Mouse (Mus musculus) kidney, postnatal 4 days (tissue): ENCODE measurements at regions not wholly inside any gene's neighbourhood (a gene's known extent, or its start where the extent isn't known, plus 50 kb on each side); places are given as distances from the start of the nearest gene placed in this dataset.
"Not testable (repeated sequence)": the region's sequence is repeated elsewhere in the genome, so short reads cannot be mapped to it uniquely, and the experiment has no call there.

Experiments used
- DNase-seq, 2 experiments: peaks; one replicate each; pipeline ENCODE4 v3.0.0; 2021; ENCODE audit warnings: mixed read lengths in 2 of 2

DNA sequence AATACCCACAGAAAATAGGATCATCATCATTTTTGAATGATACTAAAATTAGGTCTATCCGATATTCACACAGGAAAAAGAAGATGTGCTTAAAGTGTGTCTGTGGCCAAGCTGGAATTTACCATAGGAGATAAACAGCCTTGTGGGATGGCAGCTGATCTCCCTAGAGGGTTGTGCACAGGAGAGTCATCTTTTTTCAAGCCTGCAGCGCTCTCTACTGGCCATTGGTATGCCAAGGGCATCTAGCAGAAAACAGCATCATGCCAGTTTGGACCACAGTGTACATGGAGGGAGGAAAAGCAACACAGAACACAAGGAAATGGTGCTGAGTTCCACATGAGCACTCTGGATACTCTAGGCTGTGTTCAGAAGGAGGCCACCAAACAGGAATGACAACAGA is 74.1 kb upstream of the Diaph3 start:
- DNase-seq = peak; percentile 77 to 81

DNA sequence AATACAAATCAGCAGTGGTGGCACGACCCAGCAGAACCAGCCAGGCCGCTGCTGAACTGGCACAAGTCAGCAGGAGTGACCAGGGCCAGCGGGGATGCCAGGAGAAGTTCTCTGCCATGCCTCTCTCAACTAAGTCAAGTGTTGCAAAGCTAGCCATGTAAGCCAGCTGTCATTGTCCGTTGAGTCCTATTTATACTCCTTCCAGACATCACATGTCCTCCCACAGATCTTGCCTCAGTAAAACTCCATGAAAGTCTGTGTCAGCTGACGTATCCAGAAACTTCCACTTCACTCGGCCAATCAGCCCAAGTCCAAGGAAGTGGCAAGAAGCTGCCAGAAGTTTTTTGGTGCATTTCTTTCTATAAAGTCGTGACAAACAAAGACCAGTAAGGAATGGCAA is 76.0 kb upstream of the Diaph3 start:
- no peak for DNase-seq

DNA sequence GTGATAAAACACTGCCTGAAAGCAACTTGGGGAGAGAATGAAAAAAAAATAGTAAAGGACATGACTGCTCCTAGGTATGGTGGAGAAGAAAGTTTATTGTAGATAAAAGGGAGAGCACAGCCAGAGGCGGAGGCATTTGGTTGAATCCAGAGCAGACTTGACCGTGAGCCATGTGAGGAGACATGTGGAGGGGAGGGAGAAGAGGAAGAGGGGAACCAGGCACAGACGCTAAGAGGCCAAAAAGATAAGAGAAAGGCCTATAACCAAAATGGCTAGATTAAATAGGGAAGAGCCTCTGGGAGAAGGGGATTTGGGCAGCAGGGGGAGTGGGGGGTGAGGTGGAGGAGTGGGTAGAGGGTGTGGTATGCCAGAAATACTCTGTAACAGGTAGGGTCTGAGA is 78.9 kb upstream of the Diaph3 start:
- DNase-seq = no peak

DNA sequence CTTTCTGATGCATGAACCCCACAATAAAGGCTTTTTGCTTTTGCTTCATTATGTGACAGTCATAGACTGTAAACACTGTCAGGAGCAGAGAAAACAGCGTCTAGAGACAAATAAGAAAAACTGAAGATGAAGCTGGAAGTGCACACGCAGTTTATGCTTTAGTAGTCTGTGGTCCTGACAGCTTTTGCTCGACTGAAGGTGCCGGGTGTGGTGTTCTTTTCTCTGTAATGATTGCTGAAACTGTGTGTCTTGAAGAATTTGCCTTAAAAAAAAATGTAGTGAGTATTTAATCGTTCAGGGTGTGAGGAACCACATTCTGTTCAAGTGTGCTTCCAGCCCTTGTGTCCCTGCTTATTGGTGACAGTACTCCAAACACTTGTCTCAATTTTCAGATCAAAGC is 83.8 kb upstream of the Diaph3 start:
- DNase-seq = no peak

DNA sequence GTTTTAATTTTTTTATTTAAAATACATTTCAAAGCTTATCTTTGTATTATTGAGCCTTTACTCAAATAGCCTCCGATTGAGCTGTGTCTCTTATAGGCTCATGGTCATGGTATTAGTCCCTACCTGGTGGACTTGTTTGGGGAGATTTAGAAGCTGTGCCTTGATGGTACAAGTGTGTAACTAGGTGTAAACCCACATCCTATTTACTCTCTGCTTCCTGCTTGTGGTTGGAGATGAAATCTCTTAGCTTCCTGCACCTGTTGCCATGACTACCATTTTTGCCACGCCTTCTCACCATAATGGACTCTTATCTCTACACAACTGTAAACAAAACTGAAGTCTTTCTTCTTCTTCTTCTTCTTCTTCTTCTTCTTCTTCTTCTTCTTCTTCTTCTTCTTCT is 108.2 kb upstream of the Diaph3 start:
- no peak for DNase-seq

DNA sequence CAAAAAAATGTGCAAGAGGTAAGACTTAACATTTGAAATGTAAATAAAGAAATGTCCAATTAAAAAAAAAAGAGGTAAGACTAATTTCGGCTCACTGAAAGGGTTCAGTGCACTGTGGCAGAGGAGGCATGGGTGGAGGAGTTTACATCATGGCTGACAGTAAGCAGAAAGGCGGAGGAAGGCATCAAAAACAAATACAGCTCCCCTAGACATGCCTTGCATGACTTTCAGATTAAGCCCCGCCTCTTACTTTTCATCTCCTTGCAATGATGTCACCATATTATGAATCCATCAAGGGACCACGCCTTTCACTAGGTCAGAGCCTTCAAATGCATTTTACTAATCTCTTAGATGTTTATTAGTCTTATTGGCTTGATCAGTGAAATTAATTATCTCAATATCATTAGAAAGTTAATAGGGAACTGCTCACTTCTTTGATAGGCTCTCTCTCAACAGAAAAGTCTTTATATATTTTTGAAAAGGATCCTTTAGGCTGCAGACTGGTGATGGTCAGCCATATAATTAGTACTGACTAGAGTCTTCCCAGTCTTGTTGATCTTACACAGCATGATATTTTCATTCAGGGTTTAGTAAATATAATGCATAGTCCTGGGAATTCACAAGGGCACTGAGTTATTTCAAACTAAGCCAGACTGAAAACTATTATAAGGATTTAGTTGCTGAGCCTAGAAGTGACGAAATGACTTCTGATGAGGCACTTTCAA is 114.6 kb upstream of the Diaph3 start:
- no peak for DNase-seq

DNA sequence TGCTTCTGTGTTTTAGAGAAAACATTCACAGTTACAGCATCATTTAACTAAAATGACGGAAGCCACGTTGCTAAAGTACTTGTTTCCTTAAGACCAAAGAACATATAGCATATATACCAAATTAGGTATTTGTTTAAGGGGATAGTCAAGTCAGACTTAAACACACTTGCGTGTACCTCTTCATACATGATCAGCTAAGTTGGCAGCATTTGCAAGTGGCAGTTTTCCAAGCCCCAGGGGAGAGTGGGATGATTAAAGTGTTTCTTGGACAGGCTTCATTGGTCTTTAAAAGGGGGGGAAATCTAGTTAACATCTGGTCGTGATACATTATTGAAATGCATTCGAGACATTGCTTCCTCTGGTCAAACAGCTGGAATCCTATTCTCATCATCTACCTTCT is 120.7 kb upstream of the Diaph3 start:
- DNase-seq = peak; percentile 4 to 6

DNA sequence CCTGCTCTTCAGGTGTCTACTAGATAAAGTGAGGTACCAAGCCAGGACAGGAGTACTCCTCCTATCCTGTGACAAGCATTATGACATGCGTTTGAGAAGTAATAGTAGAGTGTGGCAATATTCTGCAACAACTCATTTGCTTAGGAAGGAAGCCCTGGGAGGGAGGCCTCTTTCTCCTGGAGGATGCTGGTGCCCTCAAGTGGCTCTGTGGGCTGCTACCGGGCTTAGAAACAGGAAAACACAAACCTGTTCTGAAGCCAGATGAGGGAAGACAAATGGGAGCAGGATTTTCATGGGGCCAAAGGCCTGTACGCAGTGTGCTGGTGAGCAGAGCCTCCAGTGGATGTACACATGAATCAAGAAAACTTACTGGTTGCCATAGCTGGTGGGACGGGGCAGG is 123.8 kb upstream of the Diaph3 start:
- DNase-seq = no peak

DNA sequence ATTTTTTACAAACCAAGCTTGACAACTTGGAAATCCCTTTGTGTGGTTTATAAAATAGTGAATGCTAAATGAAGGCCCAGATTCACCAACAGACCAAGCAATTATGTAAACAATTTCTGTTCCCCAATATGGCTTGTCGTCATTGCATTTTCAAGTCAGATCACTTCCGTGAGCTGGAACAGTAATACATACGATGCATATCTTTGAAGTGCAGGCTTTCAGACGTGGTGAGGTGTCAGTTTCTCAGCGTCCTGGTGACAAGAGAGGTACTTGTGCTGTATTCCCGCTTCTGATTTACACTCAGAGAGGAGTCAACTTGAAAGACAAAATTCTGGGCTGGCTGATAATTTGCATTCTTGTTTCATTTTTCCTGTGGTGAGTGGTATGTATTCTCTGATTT is 125.3 kb upstream of the Diaph3 start:
- DNase-seq = no peak

DNA sequence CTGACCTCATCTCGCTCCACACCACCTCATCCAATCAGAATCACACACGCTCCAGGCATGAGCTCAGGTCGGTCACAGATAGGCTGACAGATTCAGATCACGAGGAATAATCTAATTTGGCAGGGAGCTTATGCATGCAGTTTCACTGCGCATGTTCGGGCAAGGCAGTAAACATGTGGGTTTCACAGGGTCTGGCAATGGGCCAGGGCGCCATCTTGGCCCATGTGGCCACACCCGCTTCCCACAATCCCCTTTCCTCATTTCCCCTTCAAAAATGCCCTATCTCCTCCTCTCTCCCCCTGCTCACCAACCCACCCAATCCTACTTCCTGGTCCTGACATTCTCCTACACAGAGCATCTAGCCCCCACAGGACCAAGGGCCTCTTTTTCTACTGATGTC is 127.2 kb upstream of the Tdrd3 start:
- DNase-seq = not testable (repeated sequence)

DNA sequence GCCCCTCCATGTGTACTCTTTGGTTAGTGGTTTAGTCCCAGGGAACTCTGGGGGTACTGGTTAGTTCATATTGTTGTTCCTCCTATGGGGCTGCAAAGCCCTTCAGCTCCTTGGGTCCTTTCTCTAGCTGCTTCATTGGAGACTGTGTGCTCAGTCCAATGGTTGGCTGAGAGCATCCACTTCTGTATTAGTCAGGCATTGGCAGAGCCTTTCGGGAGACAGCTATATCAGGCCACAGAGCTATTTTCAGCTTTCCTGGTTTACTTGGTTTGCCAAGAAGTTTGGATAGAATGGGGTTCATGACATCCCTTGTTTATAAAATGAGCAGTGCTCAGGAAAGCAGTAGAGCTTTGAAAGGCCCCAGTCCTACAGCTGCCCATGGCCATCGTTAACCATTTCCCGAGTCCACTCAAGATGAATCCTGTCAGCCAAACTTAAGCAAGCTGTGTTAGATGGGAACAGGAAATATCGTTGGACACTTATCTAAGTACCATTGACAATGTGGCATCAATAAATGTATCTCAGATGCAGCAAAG is 126.7 kb upstream of the Tdrd3 start:
- no peak for DNase-seq

DNA sequence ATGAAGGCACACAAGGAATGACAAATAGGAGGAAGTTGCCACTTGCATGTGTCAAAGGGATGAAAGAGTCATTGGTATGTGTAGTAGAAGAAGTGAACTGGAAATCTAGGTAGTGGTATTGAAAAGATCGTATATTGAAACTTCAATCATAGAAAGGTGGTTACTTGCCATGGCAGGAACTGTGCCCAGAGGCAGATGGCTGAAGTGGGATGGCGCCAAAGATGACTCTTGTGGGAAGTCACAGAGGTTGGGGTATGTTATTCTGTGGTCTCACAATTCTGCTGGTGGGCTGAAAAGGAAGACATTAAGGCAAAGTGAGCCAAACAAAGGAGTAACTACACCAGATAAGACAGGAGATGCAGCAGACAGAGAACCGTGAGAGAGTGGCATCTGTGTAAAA is 121.2 kb upstream of the Tdrd3 start:
- no peak for DNase-seq

DNA sequence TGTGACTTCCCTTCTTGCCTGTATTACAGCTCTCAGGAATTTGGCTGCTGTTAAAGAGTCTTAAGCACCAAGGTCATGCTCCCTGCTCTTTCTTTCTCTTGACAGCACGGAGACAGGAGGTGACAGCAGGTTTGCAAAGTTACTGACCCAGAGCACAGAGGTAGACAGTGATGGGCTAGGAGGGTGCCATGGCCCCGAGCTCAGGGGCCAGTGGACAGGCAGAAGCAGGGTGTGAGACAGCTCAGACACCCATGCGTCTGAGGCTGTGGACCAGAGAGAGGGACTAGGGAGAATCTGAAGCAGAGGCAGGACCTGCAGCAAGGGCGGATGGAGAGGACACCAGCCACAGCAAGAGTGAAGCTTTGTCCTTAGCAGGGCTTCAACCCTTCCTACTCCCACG is 119.3 kb upstream of the Tdrd3 start:
- DNase-seq = peak in 1 of 2 experiments; percentile 7

DNA sequence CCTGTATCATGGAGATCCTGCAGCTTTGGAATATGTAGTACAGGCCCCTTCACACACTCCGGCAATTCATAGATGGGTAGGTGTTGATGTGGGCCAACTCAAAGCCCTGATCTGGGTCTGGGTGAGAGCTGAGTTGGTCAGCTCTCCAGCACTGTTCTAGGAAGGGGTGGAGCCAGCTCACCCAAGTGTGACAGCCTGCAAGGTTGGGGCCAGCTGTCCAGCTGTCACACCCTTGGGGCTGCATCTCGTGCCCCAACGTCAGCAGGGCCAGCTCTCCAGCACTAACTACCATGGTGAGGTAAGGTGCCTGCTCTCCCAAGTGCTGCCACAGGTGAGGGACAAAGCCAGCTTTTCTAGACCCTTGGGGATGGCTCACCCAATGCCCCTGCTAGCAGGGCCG is 115.6 kb upstream of the Tdrd3 start:
- no peak for DNase-seq

DNA sequence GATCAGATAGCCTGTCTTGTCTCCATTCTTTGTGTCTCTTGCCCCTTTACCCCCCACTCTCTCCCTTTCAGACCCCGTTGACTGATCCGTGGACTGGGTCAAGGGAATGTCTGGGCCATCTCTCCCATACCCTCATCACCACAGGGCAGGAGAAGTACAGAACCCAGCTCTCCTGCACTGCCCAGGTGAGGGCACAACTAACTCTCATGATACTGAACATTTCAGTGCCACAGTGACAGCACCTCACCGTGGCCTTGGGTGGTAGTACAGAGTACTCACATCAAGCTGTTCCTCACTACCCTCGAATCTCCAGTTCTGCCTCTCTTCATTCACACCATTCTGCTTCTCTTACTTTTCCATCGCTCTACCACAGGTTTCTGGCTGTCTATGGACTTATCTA is 114.9 kb upstream of the Tdrd3 start:
- no peak for DNase-seq

DNA sequence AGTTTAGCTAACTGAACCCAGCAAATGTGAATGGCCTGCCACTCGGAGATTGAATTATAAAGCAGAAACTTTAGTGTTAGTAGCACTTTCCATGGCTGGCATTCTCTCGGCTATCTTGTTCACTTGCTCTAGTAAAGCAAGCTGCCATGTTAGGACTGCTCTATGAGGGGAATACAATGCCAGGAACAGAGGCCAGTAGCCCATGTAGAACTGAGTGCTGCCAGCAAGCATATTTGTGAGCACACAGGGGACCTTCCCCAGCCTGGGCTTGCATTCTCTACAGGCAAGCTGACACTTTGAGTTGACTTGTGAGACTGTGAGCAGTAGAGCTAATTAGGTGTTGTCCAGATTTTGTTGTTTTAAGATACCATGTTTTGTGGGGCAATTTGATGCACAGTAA is 111.0 kb upstream of the Tdrd3 start:
- no peak for DNase-seq

DNA sequence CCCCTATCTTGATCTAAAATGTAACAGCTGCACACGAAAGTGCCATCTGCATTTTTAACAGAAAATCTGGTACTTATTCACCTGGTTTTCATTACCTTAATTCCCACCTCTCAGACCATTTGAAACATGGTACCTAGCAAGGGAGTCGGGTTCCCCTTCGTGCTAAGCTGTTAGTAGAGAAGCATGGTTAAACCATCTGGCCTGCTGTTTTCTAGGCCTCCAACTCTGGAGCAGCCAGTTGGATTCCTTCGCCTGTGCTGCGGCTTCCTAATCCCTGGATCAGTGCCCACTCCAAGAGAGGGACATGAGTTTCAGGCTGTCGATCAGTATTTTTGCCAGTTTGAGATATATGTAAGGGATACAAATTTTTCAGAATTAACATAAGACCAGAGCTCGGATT is 110.4 kb upstream of the Tdrd3 start:
- DNase-seq = no peak

DNA sequence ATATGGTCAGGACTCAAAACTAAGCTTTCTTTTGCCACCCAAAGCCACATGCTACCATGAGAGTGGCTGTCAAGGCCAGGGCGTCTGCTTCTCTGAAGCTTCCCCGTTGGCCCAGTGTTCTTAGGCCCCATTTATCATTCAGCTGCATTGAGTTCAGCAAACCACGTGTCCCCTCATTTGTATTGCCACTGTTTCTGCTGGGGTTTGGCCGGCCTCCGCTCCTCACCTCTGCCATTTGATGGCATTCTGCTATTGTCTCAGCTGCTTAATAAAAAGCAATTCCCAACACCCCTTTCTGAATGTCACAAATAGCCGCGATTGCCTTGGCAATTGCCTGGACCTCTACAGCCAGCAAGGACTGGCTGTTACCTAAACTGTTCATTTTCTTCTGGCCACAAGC is 108.4 kb upstream of the Tdrd3 start:
- DNase-seq = no peak

DNA sequence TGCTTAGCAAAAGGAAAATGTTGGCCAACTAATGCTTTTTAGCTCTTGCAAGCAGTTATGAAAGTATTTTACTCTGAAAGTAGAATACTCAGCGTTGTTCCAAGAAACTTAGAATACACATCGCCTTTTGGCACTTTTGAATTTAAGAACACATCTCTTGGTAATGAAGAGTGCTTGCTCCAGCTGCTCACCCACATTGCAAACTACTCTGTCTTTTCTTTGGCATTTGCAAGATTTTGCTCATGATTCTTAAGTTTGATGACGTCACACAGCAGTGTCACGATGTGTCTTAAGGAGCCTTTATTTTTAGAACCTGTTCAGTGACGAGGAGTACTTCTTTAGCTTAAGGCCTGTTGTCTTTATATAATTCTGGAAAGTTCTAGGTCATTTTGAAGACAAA is 104.1 kb upstream of the Tdrd3 start:
- DNase-seq = no peak

DNA sequence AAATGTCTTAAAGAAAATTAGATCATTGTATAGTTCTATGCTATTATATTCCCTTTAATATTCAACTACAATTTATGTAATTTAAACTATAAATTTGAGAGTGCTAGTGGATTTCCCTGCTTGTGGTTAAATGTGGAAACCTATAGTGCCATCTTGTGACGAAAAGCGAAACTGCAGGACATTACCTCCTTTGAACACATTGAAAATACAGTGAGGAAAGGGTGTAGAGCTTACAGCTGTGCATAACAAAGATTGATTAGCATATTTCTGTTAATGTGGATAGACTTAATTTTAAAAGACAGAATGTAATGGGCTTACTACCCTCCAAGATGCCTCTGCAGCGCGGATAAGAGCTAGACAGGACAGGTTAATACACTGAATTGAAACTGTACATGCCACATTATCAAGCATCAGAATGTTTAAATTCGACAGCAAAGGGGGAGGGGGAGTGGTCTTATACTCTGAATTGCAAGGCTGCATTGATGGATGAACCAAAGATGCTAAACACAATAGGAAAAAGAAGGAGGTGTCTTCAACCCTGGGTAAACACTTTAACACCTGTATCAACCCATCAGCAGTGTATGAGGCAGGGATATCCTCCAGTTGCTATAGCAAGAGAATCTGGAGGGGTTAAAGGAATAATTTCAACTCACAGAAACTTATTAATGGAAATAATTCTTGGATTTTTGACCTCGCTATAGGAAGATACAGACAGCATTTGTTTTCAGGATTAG is 101.3 kb upstream of the Tdrd3 start:
- peak; percentile 64 for DNase-seq

DNA sequence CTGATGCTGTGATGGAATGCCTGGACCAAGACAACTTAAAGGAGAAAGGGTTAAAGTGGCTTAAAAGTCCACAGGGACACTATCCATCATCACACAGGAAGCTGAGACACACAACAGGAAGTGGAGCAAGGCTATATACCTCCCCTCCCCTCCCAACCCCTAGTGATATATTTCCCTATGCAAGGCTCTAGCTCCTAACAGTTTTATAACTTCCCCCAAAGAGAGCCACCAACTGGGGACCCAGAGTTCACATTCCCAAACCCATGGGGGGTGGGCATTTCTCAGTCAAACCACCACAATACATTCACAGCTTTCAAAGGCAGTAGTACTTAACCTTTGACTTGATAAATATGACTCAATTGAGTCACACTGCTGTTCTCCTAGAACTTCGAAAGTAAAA is 88.6 kb upstream of the Tdrd3 start:
- DNase-seq = no peak

DNA sequence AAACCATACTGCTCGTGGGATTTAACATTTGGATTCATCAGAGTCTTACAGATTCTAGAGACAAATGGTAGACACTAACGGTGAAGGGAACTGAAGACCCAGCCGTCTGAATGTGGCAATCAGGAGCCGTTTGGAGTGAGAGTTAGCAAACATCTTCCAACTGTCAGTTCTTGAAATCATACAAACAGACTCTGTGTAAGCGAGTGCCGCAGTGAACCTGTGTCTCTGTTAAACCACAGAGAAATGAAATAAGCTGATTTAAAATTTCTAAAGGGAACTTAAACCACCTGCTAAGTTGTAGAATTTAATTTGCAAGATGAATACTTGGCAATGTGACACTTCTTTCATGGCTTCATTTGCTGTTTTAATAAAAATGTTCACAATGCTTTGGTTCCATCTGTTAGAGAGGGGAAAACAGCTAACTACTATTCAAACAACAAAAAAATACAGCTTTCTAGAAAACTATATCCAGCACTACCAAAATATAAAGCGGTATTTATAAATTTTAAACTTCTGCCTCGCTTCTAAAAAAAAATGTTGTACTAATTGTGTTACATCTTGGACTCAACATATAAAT is 78.4 kb upstream of the Tdrd3 start:
- DNase-seq = no peak

DNA sequence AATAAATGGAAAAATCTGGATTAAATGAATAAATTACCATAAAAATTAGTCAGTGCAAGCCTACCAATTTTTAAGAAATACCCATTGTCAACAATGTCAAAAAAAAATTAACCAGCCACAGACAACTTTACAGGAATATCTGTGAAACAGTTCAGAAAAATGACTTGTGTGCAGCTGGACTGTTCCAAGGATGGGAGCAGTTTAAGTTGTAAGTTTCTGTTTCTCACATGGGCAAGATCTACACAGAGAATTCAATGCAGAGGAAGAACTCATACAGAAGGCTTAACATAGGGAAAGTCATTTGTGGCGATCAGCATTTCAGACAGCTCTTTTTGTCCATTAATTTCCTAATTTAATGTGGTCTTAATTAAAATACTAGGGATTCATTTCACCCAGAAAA is 71.9 kb upstream of the Tdrd3 start:
- DNase-seq = no peak

DNA sequence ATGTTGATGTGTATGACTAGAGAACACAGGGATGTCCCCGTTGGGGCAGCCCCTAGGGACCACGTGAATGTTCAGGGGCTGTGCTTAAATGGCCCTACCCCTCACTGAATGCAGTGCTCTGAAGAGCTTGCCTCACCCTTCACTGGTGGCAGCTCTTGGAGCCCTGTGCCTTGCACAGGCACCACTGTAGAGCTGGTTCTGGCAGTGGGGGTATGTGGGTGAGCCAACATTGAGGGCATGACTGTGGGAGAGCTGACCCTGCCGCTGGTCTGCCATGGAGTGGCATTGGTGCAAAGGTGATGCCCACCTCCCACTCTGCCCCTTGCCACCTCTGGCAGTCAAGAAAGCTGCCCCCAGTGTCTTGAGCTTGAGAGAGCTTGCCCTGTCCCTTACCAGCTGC is 69.6 kb upstream of the Tdrd3 start:
- no peak for DNase-seq
